Mouse (Mus musculus) embryonic facial prominence, embryonic 11.5 days (tissue): ENCODE measurements around the gene Wdfy2. TPM values are rescaled to one million over a fixed set of nuclear protein-coding genes. Genes with fewer than 3 reads are reported as not detected.

Source experiments
- ATAC-seq: fragments of 200-750 bp; cut with Nextera tagmentation; replicated peaks from 2 replicates; pipeline ENCODE4 v1.8.0; 2017; ENCODE audit warnings: low read depth; ENCODE audit not compliant: insufficient number of reproducible peaks, low FRiP score, low TSS enrichment
- DNase-seq: peaks from one replicate; pipeline ENCODE4 v3.0.0-alpha.2; 2015; ENCODE audit warnings: low spot score
- H3K27ac ChIP-seq: fragments of 300-500 bp; sonication (generic); replicated peaks from 2 replicates; pipeline ENCODE4 v1.5.1; 2014; ENCODE audit warnings: mild to moderate bottlenecking, low read depth, low read length, control low read depth
- H3K27me3 ChIP-seq: fragments of 300-500 bp; sonication (generic); 2 replicates; pipeline ENCODE4 v1.6.1; 2014; ENCODE audit warnings: mild to moderate bottlenecking, low read length, moderate library complexity, mixed read lengths; ENCODE audit not compliant: control insufficient read depth, insufficient read depth
- H3K36me3 ChIP-seq: fragments of 300-500 bp; sonication (generic); replicated peaks from 2 replicates; pipeline ENCODE4 v1.6.1; 2014; ENCODE audit warnings: low read depth, mild to moderate bottlenecking, low read length, moderate library complexity, mixed read lengths; ENCODE audit not compliant: control insufficient read depth, insufficient read depth
- H3K4me1 ChIP-seq: fragments of 300-500 bp; sonication (generic); 2 replicates; pipeline ENCODE4 v1.6.1; 2014; ENCODE audit warnings: low read length, mixed read lengths; ENCODE audit not compliant: control insufficient read depth, insufficient read depth
- H3K4me2 ChIP-seq: fragments of 300-500 bp; sonication (generic); 2 replicates; pipeline ENCODE4 v1.6.1; 2014; ENCODE audit warnings: low read depth, mild to moderate bottlenecking, control low read depth, low read length, moderate library complexity
- H3K4me3 ChIP-seq: fragments of 300-500 bp; sonication (generic); 2 replicates; pipeline ENCODE4 v1.5.1; 2014; ENCODE audit warnings: low read depth, low read length, control low read depth
- H3K9ac ChIP-seq: fragments of 300-500 bp; sonication (generic); replicated peaks from 2 replicates; pipeline ENCODE4 v1.6.1; 2014; ENCODE audit warnings: mild to moderate bottlenecking, control low read depth, low read length
- H3K9me3 ChIP-seq: fragments of 300-500 bp; sonication (generic); replicated peaks from 2 replicates; pipeline ENCODE4 v1.6.1; 2016; ENCODE audit warnings: mild to moderate bottlenecking, low read length, inconsistent platforms, mixed read lengths; ENCODE audit not compliant: control insufficient read depth
- WGBS: fragments of 180-500 bp; shearing (Covaris S2); extraction: QIAGEN DNeasy Blood & Tissue Kit; methylation state at CpG from one replicate; pipeline ENCODE4 v1.1.7; 2014; 5-methylcytosine and 5-hydroxymethylcytosine counted together
- polyA plus RNA-seq: library from polyadenylated mRNA; unstranded; fragments of >200 nt; fragmentation: Nextera tagmentation; extraction: Ambion mirVana; gene quantifications from 2 replicates; pipeline ENCODE4 v1.2.1, GENCODE M21; 2014

The Wdfy2 gene
- polyA plus RNA-seq, 1 experiment from 2014 or later = 13.3 TPM

DNA sequence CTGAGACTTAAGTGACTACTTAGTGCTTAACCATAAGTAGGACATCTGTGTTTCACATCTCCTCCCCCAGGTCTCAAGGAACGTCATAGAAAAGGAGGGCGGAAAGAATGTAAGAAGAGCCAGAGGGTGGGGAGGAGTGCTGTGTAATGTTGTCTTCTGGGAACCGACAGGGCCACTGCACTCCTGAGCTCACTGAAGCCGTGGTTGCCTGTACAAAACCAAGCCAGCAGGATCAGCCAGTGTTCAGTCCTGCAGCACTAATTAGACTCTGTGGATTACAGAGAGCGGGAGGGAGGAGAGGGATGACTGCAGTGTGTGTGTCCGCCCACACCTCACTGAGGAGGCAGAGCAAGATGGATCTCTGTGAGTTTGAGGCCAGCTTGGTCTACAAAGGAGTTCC is 13.5 kb downstream of the Wdfy2 start:
- ATAC-seq (0 out of 2 replicates have a peak, but pooled peaks have one; percentile 59), DNase-seq (peak; percentile 25)
- Histone ChIP-seq H3K36me3 (no peaks in the 10 kb centered on the region), H3K4me2 (no peak overlapping the region), H3K27ac (no peak overlapping the region), H3K4me3 (no peak overlapping the region), H3K9me3 (no peaks in the 10 kb centered on the region; the same call in 1 of the 2 replicates), H3K4me1 (no peaks in the 10 kb centered on the region), H3K9ac (no peak overlapping the region), H3K27me3 (no peaks in the 10 kb centered on the region)
- 48% methylated on average over 6 of the region's 6 CpGs for WGBS

DNA sequence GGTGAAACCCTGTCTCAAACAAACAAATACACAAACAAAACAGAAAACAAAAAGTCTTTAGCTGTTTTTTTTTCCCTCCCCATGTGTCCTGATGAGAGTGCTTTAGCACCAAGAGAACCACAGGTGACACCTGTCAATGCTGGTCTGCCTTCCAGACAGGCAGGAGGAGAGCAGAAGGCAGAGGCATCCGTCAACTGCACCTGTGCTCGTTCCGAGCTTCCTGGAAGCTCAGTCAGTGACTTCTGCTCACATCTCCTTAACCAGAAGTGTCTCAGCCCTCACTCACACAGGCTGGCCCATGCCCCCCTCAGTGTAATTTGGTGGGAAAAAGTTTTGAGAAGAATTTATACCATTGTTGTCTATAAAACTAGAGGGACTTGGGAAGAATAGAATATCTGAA is 15.4 kb downstream of the Wdfy2 start:
- no peak overlapping the region for H3K4me2 ChIP-seq
- ATAC-seq (no peak), DNase-seq (no peak)
- no peak overlapping the region for H3K4me3 ChIP-seq
- no peaks in the 10 kb centered on the region for H3K36me3 ChIP-seq
- no peaks in the 10 kb centered on the region for H3K4me1 ChIP-seq
- H3K9ac ChIP-seq = no peak overlapping the region
- H3K9me3 ChIP-seq = no peaks in the 10 kb centered on the region; the same call in 1 of the 2 replicates
- H3K27me3 ChIP-seq = no peaks in the 10 kb centered on the region
- 88% methylated on average over 3 of the region's 3 CpGs for WGBS
- H3K27ac ChIP-seq = no peak overlapping the region

DNA sequence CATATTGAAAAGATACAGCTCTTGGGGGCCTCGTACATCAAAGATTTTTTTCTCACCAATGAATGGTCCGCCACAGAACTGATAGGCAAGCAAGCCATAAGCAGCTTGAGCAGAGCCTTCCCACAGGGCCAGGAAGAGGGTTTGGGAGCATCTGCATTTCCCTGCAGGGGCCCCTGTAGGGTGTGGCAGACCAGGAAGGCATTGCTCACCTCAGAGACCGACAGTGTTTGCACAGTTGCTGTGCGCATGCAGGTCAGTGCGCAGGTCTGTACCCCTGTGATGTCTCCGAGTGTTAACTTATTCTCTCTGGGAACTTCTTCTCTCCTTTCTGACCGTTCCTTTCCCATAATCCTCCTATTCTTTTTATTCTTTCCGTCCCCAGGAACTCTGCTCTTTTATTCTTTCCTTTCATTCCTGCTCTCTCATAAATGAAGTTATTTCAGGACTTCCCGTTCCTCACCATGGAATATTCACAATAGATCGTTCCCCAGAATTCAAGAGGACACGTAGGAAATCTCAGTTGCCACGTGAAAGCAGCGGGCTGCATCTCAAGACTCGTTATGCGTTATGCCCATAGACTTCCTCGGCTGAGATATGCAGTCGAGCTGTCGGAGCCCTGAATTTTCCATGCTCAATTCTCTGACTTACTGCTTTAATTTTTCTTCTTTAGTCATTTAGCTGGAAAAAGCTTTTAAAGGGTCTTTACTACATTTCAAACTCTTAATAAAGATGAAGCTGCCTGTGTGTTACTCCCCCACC is 17.8 kb downstream of the Wdfy2 start:
- Histone ChIP-seq H3K27ac (no peak overlapping the region), H3K27me3 (no peaks in the 10 kb centered on the region), H3K4me3 (no peak overlapping the region), H3K36me3 (no peaks in the 10 kb centered on the region), H3K9me3 (no peaks in the 10 kb centered on the region), H3K9ac (no peak overlapping the region), H3K4me2 (no peak overlapping the region), H3K4me1 (no peaks in the 10 kb centered on the region)
- no peak for DNase-seq
- ATAC-seq = no peak
- 84% methylated on average over 18 of the region's 18 CpGs for WGBS

DNA sequence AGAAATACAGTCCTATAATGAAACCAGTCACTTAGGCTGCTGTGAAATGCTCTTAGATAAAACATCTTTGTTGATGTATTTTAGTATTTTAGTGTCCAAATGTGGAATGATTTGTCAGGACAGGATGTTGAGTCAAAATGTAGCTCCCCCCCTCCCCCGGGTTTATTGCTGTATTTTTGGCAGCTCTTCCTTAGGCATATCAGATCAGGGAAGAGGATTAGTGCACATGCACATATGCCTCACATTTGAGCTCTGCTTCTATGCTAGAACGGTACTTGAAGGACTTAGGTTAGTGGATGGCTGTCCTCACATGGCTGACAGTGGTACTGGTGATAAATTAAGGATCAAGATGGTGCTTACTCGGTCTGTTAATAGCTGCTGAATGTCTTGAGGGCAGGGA is 18.4 kb downstream of the Wdfy2 start:
- ATAC-seq = no peak
- H3K9ac ChIP-seq = no peak overlapping the region
- no peak overlapping the region for H3K4me2 ChIP-seq
- no peak for DNase-seq
- H3K4me1 ChIP-seq = no peaks in the 10 kb centered on the region
- no peak overlapping the region for H3K27ac ChIP-seq
- H3K27me3 ChIP-seq = no peaks in the 10 kb centered on the region
- no peak overlapping the region for H3K4me3 ChIP-seq
- WGBS = 82% methylated on average over 3 of the region's 3 CpGs
- H3K36me3 ChIP-seq = no peaks in the 10 kb centered on the region
- H3K9me3 ChIP-seq = no peaks in the 10 kb centered on the region

DNA sequence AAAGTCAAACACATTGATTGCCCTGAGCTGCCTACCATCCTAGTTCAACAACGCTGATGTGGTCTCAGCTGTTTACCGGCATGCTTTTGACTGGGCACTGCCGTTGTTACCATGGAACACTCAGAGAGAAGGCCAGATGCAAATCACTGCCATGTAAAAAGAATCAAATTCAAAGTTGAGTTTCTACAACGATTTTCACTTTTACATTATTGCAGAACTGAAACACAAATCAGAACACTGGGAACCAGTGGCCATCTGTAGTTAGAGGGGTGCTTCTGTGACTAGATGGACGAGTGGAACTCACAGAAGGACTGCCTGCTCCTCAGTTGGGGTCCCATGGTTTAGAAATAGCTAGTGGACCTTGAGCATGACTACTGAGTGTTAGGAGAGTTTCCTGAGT is 19.0 kb downstream of the Wdfy2 start:
- no peak for ATAC-seq
- H3K4me2 ChIP-seq = no peak overlapping the region

DNA sequence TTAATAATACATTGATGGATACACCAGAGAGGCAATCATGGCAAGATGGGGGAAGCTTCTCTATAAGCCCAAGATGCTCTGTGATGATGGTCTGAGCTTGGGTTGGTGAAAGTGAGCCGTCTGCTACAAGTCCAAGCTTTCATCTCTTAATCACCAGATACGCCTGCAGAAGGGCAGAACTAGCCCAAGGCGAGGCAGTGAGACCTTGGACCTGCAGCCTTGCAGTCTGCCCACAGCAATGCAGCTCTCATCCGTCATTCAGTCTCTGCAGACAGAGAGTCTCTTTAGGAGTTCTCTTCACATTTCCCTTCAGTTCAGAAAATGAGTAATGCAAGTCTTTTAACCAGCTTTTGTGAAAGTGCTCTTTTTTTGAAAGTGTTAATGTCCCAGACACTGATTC is 20.4 kb downstream of the Wdfy2 start:
- H3K4me1 ChIP-seq = no peaks in the 10 kb centered on the region
- no peak overlapping the region for H3K9ac ChIP-seq
- DNase-seq = no peak
- no peak overlapping the region for H3K4me3 ChIP-seq
- ATAC-seq = no peak
- 81% methylated on average over 4 of the region's 4 CpGs for WGBS
- H3K4me2 ChIP-seq = no peak overlapping the region
- H3K36me3 ChIP-seq = no peaks in the 10 kb centered on the region; the same call in 1 of the 2 replicates
- H3K9me3 ChIP-seq = no peaks in the 10 kb centered on the region
- no peak overlapping the region for H3K27ac ChIP-seq
- no peaks in the 10 kb centered on the region for H3K27me3 ChIP-seq

More for the DNA sequence above, 19.0 kb downstream of the Wdfy2 start:
- WGBS = 89% methylated on average over 5 of the region's 5 CpGs
- no peak overlapping the region for H3K27ac ChIP-seq
- H3K36me3 ChIP-seq = no peaks in the 10 kb centered on the region; the same call in 1 of the 2 replicates
- no peak overlapping the region for H3K9ac ChIP-seq
- no peak for DNase-seq
- no peaks in the 10 kb centered on the region for H3K27me3 ChIP-seq
- H3K9me3 ChIP-seq = no peaks in the 10 kb centered on the region
- H3K4me3 ChIP-seq = no peak overlapping the region
- H3K4me1 ChIP-seq = no peaks in the 10 kb centered on the region

DNA sequence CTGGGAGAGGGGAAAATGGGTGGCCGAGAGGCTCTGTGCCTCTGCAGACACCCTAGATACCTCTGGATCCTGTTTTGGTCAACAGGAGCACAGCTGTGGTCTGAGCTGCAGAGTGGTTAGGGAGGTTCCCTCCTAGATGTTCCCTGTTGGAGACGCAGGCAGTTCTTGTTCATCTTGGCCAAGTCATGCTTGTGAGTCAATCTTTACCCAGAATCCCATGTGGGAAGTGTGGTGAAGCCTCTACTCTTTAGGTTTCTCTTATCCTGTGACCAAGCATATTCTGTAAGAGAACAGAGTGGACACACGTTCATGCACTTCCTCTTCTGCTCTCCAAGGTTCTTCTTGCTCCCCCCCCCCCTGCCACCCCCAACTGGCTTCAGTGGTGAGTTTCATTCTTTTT is 20.8 kb downstream of the Wdfy2 start:
- Histone ChIP-seq H3K4me3 (no peak overlapping the region), H3K9ac (no peak overlapping the region), H3K27ac (no peak overlapping the region), H3K4me1 (no peaks in the 10 kb centered on the region), H3K4me2 (no peak overlapping the region), H3K27me3 (no peaks in the 10 kb centered on the region), H3K9me3 (no peaks in the 10 kb centered on the region), H3K36me3 (no peaks in the 10 kb centered on the region; the same call in 1 of the 2 replicates)
- DNase-seq (no peak), ATAC-seq (no peak)
- 79% methylated on average over 3 of the region's 3 CpGs for WGBS

DNA sequence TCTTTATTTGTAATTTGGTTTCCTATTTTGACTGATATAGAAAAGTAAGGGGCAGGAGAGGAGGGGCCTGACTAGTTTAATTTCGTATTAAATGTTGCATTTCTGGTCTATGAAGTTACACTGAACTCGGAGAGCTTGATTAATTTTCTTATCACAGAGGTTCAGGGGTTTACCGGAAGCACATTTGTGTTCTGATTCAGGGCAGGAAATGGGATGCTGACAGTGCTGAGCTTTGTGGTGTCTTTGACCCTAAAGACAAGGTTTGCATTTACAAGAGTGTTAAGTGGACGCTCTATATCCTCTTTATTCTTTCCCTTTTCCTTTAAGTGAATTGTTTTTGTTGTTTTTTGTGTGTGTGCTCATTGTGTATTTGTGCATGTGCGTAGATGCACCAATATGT is 25.1 kb downstream of the Wdfy2 start:
- H3K9me3 ChIP-seq = no peaks in the 10 kb centered on the region
- no peaks in the 10 kb centered on the region; the same call in 1 of the 2 replicates for H3K36me3 ChIP-seq
- WGBS = 88% methylated on average over 5 of the region's 5 CpGs
- H3K4me2 ChIP-seq = no peak overlapping the region
- no peak overlapping the region for H3K9ac ChIP-seq
- ATAC-seq = no peak
- DNase-seq = no peak
- no peaks in the 10 kb centered on the region for H3K4me1 ChIP-seq
- no peak overlapping the region for H3K27ac ChIP-seq
- H3K4me3 ChIP-seq = no peak overlapping the region
- H3K27me3 ChIP-seq = no peaks in the 10 kb centered on the region
